In genomic region chr11:36152226-36152625, GRCm38 (mm10) we compare ENCODE assay signal across 10 mouse cellular contexts.
A peak's percentile ranks its signal among the peaks of the same experiment; 100 is the strongest.
DNase-seq lines count a peak whose midpoint lies in the region; ATAC-seq and TF ChIP-seq lines count a peak whose summit lies in the region.
"Had no signal": no experiment of that assay in that cellular context is flagged by ENCODE, and none has a peak within 500 bp of the region (broad histone marks: within the 10 kb centered on the region; RNA-seq: fewer than 3 reads in every experiment).

No protein-coding gene starts in this region.

- no peaks in the 10 kb centered on the region for H3K79me2 ChIP-seq in heart, adult 2 months (replicated peaks; ENCODE audit: control insufficient read depth, insufficient read depth, low read length)

- H3K4me3 ChIP-seq in heart, embryonic 15.5 days, result no peak overlapping the region
- H3K4me3 ChIP-seq in heart, adult 2 months, result no peak overlapping the region
- H3K4me3 ChIP-seq in hindbrain, embryonic 12.5 days, result no peak overlapping the region
- no peak overlapping the region for H3K4me3 ChIP-seq in midbrain, embryonic 12.5 days
- H3K4me3 ChIP-seq: erythroblast, embryonic 14.5 days; megakaryocyte, embryonic 14.5 days had no signal

- no peaks in the 10 kb centered on the region for H3K27me3 ChIP-seq in heart, embryonic 15.5 days
- no peaks in the 10 kb centered on the region for H3K27me3 ChIP-seq in heart, adult 2 months (ENCODE audit: control insufficient read depth, insufficient read depth, low read length)
- no peaks in the 10 kb centered on the region for H3K27me3 ChIP-seq in hindbrain, embryonic 12.5 days
- no peaks in the 10 kb centered on the region for H3K27me3 ChIP-seq in midbrain, embryonic 12.5 days
- H3K27me3 ChIP-seq: megakaryocyte, embryonic 14.5 days had no signal

- no peak overlapping the region for H3K27ac ChIP-seq in heart, embryonic 15.5 days
- H3K27ac ChIP-seq in heart, adult 2 months, result no peak overlapping the region
- H3K27ac ChIP-seq in hindbrain, embryonic 12.5 days, result no peak overlapping the region
- H3K27ac ChIP-seq in midbrain, embryonic 12.5 days (replicated peaks), result no peak overlapping the region

- no peaks in the 10 kb centered on the region for H3K36me3 ChIP-seq in heart, embryonic 15.5 days
- H3K36me3 ChIP-seq in heart, adult 2 months (ENCODE audit: control insufficient read depth, insufficient read depth, low read length), result no peaks in the 10 kb centered on the region
- H3K36me3 ChIP-seq in hindbrain, embryonic 12.5 days, result no peaks in the 10 kb centered on the region
- no peaks in the 10 kb centered on the region for H3K36me3 ChIP-seq in midbrain, embryonic 12.5 days

- no peak for TF ChIP-seq EP300 in heart, adult 2 months (IDR thresholded peaks at IDR 0.05; ENCODE audit: insufficient read depth, low read depth, low read length)

- H3K4me2 ChIP-seq in heart, embryonic 15.5 days, result peak overlapping the region; percentile 3; the same call in 1 of the 2 replicates
- H3K4me2 ChIP-seq in hindbrain, embryonic 12.5 days (replicated peaks), result no peak overlapping the region
- H3K4me2 ChIP-seq in midbrain, embryonic 12.5 days (replicated peaks), result no peak overlapping the region

- no peak for TF ChIP-seq CTCF in heart, adult 2 months (IDR thresholded peaks at IDR 0.05)
- TF ChIP-seq CTCF in brain, embryonic 14.5 days (IDR thresholded peaks at IDR 0.05; ENCODE audit: borderline replicate concordance, extremely low read depth, insufficient read depth, insufficient read length), result no peak

- 4% methylated on average over 6 of the region's 6 CpGs for WGBS in heart, embryonic 15.5 days
- 6% methylated on average over 6 of the region's 6 CpGs for WGBS in heart, adult 2 months
- WGBS in hindbrain, embryonic 12.5 days, result 13% methylated on average over 6 of the region's 6 CpGs
- WGBS in midbrain, embryonic 12.5 days, result 13% methylated on average over 6 of the region's 6 CpGs

- H3K4me1 ChIP-seq in heart, embryonic 15.5 days (replicated peaks), result peaks cover 10% of the 10 kb centered on the region
- peaks cover 2% of the 10 kb centered on the region; the same call in 1 of the 2 replicates for H3K4me1 ChIP-seq in heart, adult 2 months (ENCODE audit: control insufficient read depth, insufficient read depth, low read length)
- H3K4me1 ChIP-seq in hindbrain, embryonic 12.5 days, result peaks cover 10% of the 10 kb centered on the region
- peaks cover 14% of the 10 kb centered on the region for H3K4me1 ChIP-seq in midbrain, embryonic 12.5 days
- H3K4me1 ChIP-seq: megakaryocyte, embryonic 14.5 days had no signal

- intact Hi-C loops in heart, adult 2 months (cut with DNase I), result no loop called here

- ATAC-seq in heart, embryonic 15.5 days (replicated peaks; ENCODE audit: insufficient number of reproducible peaks, insufficient read depth, low FRiP score, low read depth), result no peak
- ATAC-seq in hindbrain, embryonic 12.5 days (ENCODE audit: low FRiP score), result peak; percentile 64; the same call in 1 of the 2 replicates
- peak; percentile 79 for ATAC-seq in midbrain, embryonic 12.5 days (ENCODE audit: low FRiP score, low read depth)

- H3K9me3 ChIP-seq in heart, embryonic 15.5 days (replicated peaks), result no peaks in the 10 kb centered on the region
- no peaks in the 10 kb centered on the region for H3K9me3 ChIP-seq in hindbrain, embryonic 12.5 days (replicated peaks)
- no peaks in the 10 kb centered on the region for H3K9me3 ChIP-seq in midbrain, embryonic 12.5 days
- H3K9me3 ChIP-seq: megakaryocyte, embryonic 14.5 days had no signal

- no peak for TF ChIP-seq POLR2A in heart, adult 2 months (IDR thresholded peaks at IDR 0.05; ENCODE audit: insufficient read depth, low read depth, low read length)
- no peak for TF ChIP-seq POLR2A in brain, embryonic 14.5 days (IDR thresholded peaks at IDR 0.05; ENCODE audit: borderline replicate concordance, extremely low read depth, insufficient read depth, insufficient read length, poor library complexity, severe bottlenecking)

- H3K9ac ChIP-seq in heart, embryonic 15.5 days, result no peak overlapping the region
- H3K9ac ChIP-seq in heart, adult 2 months (ENCODE audit: low read depth, low read length), result no peak overlapping the region
- H3K9ac ChIP-seq in hindbrain, embryonic 12.5 days, result no peak overlapping the region
- H3K9ac ChIP-seq in midbrain, embryonic 12.5 days (replicated peaks), result no peak overlapping the region

- no peak for DNase-seq in heart, adult 2 months
- peak; percentile 78 for DNase-seq in brain, embryonic 14.5 days (ENCODE audit: low read depth)
- DNase-seq in yolk sac, embryonic 10.5 days (ENCODE audit: low spot score), result no peak
- no peak for DNase-seq in frontal cortex, postnatal 25 days (ENCODE audit: low spot score in 2 of 2)
- DNase-seq in gastrocnemius, postnatal 4 days (ENCODE audit: low spot score in 2 of 2), result no peak
